Mouse (Mus musculus) heart, embryonic 10.5 days (tissue): ENCODE measurements around the gene Wdr18. TPM values are rescaled to one million over a fixed set of nuclear protein-coding genes. Genes with fewer than 3 reads are reported as not detected.
A peak's percentile ranks its signal among the peaks of the same experiment; 100 is the strongest.

Source experiments
- DNase-seq: peaks from one replicate; pipeline ENCODE4 v3.0.0-alpha.2; 2017; ENCODE audit warnings: low spot score
- H3K27ac ChIP-seq: fragments of 300-500 bp; sonication (generic); 2 replicates; pipeline ENCODE4 v1.5.1; 2016; ENCODE audit warnings: mild to moderate bottlenecking
- H3K27me3 ChIP-seq: fragments of 300-500 bp; sonication (generic); 2 replicates; pipeline ENCODE4 v1.6.1; 2016; ENCODE audit warnings: mild to moderate bottlenecking; ENCODE audit not compliant: poor library complexity, insufficient read depth, severe bottlenecking
- H3K36me3 ChIP-seq: fragments of 300-500 bp; sonication (generic); 2 replicates; pipeline ENCODE4 v1.6.1; 2016; ENCODE audit warnings: mild to moderate bottlenecking, moderate library complexity
- H3K4me1 ChIP-seq: fragments of 300-500 bp; sonication (generic); 2 replicates; pipeline ENCODE4 v1.6.1; 2016; ENCODE audit warnings: mild to moderate bottlenecking
- H3K4me3 ChIP-seq: fragments of 300-500 bp; sonication (generic); 2 replicates; pipeline ENCODE4 v1.5.1; 2016; ENCODE audit warnings: mild to moderate bottlenecking, moderate library complexity
- H3K9me3 ChIP-seq: fragments of 300-500 bp; sonication (generic); 2 replicates; pipeline ENCODE4 v1.6.1; 2016; ENCODE audit warnings: mild to moderate bottlenecking, moderate library complexity
- WGBS: fragments of 180-500 bp; shearing (Covaris S2); methylation state at CpG from one replicate; pipeline ENCODE4 v1.1.7; 2016; 5-methylcytosine and 5-hydroxymethylcytosine counted together
- polyA plus RNA-seq: library from polyadenylated mRNA; unstranded; fragments of >200 nt; fragmentation: Nextera tagmentation; extraction: Ambion mirVana; gene quantifications from 2 replicates; pipeline ENCODE4 v1.2.1, GENCODE M21; 2016

Gene Wdr18
- polyA plus RNA-seq, 1 experiment from 2014 or later = 155 TPM

DNA sequence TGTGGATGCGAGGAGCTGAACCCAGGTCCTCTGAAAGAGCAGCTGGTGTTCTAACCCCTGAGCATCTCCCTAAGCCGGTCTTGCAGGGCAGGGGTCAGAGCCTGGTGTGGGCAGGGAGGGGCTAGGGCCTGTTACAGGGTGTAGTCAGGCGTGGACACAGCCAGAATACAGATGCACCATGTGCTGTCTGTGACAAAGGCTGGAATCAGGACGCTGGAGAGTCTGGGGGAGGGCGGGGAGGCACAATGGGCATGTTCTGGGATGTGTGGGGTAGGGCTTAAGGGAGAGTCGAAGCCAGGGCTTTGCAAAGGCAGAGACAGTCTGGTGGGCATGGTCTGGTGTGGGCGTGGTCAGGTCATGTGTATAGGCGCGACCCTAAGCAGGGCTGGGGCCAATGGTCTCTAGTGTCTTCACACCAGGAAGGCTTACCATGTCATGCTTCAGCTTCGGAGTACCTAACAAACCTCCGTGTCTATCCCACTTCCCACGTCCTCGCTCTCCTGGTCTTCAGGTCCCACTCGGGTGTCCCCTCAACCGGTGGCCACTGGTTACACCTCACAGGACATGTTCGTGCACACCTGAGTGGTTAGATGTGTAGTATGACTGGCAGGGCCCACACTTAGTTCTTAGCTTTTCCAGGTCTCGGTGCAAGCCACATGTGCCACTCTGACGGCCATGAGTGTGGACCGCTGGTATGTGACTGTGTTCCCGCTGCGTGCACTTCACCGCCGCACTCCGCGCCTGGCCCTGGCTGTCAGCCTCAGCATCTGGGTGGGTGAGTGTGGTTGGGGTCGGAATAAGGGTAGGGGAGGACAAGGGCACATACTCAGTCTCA is 39.7 kb upstream of the Wdr18 start:
- no peak overlapping the region for H3K27ac ChIP-seq
- peaks cover 62% of the 10 kb centered on the region for H3K4me1 ChIP-seq
- H3K27me3 ChIP-seq = peaks cover 70% of the 10 kb centered on the region
- DNase-seq = no peak
- H3K36me3 ChIP-seq = no peaks in the 10 kb centered on the region
- H3K4me3 ChIP-seq = peak overlapping the region; percentile 56
- WGBS = 26% methylated on average over 26 of the region's 26 CpGs
- H3K9me3 ChIP-seq = no peaks in the 10 kb centered on the region

- H3K27me3 ChIP-seq = peaks cover 70% of the 10 kb centered on the region
- H3K4me3 ChIP-seq = peak within 1 kb of the TSS; percentile 56
- no peak for DNase-seq
- no peaks in the 10 kb centered on the region for H3K36me3 ChIP-seq
- H3K27ac ChIP-seq = 0 out of 2 replicates have a peak within 1 kb of the TSS, but pooled peaks have one; percentile 22
- peaks cover 62% of the 10 kb centered on the region for H3K4me1 ChIP-seq
- no peaks in the 10 kb centered on the region for H3K9me3 ChIP-seq
- 5% methylated on average over 41 of the region's 41 CpGs for WGBS
These were observed 38.9 kb upstream of the Wdr18 start, which contains the start of gene R3hdm4 for GRCm38 (mm10) chr10:79920958-79921535. TSS of gene R3hdm4 (minus strand) at chr10:79921208.

- peak overlapping the region; percentile 56 for H3K4me3 ChIP-seq
- peaks cover 70% of the 10 kb centered on the region for H3K27me3 ChIP-seq
- no peaks in the 10 kb centered on the region for H3K9me3 ChIP-seq
- H3K36me3 ChIP-seq = no peaks in the 10 kb centered on the region
- H3K4me1 ChIP-seq = peaks cover 62% of the 10 kb centered on the region
- WGBS = under 1% methylated on average over 34 of the region's 34 CpGs
- no peak for DNase-seq
- no peak overlapping the region for H3K27ac ChIP-seq
These were observed 38.4 kb upstream of the Wdr18 start for GRCm38 (mm10) chr10:79921572-79921971.

GRCm38 (mm10) chr10:79924998-79925784 is 34.8 kb upstream of the Wdr18 start:
- Histone ChIP-seq H3K27ac (no peak overlapping the region; the same call in 1 of the 2 replicates), H3K9me3 (no peaks in the 10 kb centered on the region), H3K27me3 (peaks cover 40% of the 10 kb centered on the region), H3K4me1 (peaks cover 52% of the 10 kb centered on the region), H3K4me3 (peak overlapping the region; percentile 99; the same call in 1 of the 2 replicates), H3K36me3 (no peaks in the 10 kb centered on the region)
- DNase-seq = peak; percentile 94
- 12% methylated on average over 29 of the region's 29 CpGs for WGBS

- no peak for DNase-seq
- H3K4me1 ChIP-seq = peaks cover 52% of the 10 kb centered on the region
- WGBS = 8% methylated on average over 15 of the region's 15 CpGs
These were observed 34.0 kb upstream of the Wdr18 start for GRCm38 (mm10) chr10:79925785-79926490.

DNA sequence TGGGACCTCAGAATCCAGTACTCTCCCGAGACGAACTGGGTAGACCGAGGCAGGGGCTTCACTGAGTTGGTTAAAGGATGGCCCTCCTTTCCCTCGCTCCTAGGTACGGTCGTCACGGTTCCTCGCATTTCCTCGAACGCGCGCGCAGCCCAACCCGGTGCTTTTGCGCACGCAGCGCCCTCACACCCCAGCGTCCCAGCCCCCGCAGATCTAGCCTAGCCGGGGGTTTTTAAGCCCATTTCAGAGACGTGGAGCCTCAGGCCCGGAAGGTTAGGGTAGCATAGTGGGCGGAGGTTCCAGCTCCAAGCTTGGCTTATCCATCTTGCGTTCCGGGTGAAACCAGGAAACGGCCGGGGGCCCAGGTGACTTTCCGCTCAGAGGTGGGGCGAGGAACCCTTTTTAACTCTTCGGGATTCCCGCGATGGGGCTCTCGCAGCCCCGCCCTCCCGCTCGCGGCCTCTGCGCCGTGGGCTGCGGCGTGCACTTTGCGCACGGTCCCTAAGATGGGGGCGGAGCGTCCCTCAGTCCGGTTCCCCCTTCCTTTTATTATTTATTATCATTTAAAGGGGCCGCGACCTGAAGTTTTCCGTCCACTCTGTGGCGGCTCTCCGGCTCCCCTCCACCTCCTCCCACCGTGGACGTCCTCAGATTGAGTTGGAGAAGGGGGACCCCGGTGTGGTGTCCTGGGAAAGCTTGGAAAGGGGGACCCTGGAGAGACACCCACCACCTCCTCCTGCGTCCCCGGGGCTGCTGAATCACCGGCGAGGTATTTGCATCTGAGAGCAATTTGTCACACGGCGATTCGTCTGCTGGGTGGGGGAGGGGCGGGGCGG is 33.2 kb upstream of the Wdr18 start, which contains the start of gene Arid3a:
Gene Arid3a, plus strand, starts transcription at position 553 of the 833 bp plus-strand sequence.
- H3K4me1 ChIP-seq = peaks cover 52% of the 10 kb centered on the region
- peak within 1 kb of the TSS; percentile 99 for H3K27ac ChIP-seq
- H3K27me3 ChIP-seq = peaks cover 25% of the 10 kb centered on the region
- H3K9me3 ChIP-seq = no peaks in the 10 kb centered on the region
- under 1% methylated on average over 63 of the region's 63 CpGs for WGBS
- peak within 1 kb of the TSS; percentile 99 for H3K4me3 ChIP-seq
- peaks cover 15% of the 10 kb centered on the region for H3K36me3 ChIP-seq
- peak; percentile 95 for DNase-seq

More at GRCm38 (mm10) chr10:79925785-79926490, 34.0 kb upstream of the Wdr18 start:
- peaks cover 33% of the 10 kb centered on the region for H3K27me3 ChIP-seq
- H3K9me3 ChIP-seq = no peaks in the 10 kb centered on the region
- H3K27ac ChIP-seq = peak overlapping the region; percentile 99
- H3K4me3 ChIP-seq = peak overlapping the region; percentile 99
- peaks cover 7% of the 10 kb centered on the region for H3K36me3 ChIP-seq

- no peaks in the 10 kb centered on the region for H3K9me3 ChIP-seq
- 0% methylated on average over 54 of the region's 54 CpGs for WGBS
- H3K4me1 ChIP-seq = peaks cover 58% of the 10 kb centered on the region
- peaks cover 23% of the 10 kb centered on the region for H3K36me3 ChIP-seq
- peak overlapping the region; percentile 99 for H3K27ac ChIP-seq
- peak overlapping the region; percentile 99 for H3K4me3 ChIP-seq
- peaks cover 18% of the 10 kb centered on the region for H3K27me3 ChIP-seq
- DNase-seq = peak; percentile 86
These were observed 32.5 kb upstream of the Wdr18 start for GRCm38 (mm10) chr10:79927324-79928029.

DNA sequence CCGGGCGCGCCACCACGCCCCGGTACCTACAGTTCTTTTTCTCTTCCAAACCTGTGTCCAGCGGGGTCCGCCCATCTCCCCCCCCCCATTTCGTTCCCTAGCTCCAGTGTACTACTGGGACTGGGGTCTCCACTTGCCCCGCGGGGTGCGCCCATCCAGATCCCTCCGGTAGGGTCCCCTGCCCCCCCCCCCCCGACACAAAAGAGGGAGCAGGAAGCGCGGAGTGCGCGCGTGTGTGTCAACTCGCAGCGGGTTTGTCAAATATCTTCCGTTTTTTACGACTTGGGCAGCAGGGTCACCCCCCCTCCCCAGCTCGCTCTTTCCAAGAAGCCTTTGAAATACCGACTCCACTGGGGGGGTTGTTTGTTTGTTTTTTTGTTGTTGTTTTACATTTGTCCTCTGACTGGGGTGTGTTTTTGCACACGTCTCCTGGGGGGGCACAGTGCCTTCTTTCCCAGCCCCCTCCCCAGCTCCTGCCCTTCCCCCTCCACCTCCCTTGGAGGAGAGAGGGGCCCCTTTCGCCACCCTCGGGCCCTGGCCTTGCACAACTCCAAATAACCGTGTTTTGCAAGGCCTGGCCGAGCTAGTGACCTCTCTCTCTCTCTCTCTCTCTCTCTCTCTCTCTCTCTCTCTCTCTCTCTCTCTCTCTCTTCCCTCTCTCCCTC is 31.8 kb upstream of the Wdr18 start:
- Histone ChIP-seq H3K4me3 (peak overlapping the region; percentile 99), H3K27me3 (peaks cover 11% of the 10 kb centered on the region), H3K9me3 (no peaks in the 10 kb centered on the region), H3K4me1 (peaks cover 65% of the 10 kb centered on the region), H3K27ac (peak overlapping the region; percentile 99), H3K36me3 (peaks cover 30% of the 10 kb centered on the region)
- no peak for DNase-seq
- WGBS = under 1% methylated on average over 29 of the region's 29 CpGs

DNA sequence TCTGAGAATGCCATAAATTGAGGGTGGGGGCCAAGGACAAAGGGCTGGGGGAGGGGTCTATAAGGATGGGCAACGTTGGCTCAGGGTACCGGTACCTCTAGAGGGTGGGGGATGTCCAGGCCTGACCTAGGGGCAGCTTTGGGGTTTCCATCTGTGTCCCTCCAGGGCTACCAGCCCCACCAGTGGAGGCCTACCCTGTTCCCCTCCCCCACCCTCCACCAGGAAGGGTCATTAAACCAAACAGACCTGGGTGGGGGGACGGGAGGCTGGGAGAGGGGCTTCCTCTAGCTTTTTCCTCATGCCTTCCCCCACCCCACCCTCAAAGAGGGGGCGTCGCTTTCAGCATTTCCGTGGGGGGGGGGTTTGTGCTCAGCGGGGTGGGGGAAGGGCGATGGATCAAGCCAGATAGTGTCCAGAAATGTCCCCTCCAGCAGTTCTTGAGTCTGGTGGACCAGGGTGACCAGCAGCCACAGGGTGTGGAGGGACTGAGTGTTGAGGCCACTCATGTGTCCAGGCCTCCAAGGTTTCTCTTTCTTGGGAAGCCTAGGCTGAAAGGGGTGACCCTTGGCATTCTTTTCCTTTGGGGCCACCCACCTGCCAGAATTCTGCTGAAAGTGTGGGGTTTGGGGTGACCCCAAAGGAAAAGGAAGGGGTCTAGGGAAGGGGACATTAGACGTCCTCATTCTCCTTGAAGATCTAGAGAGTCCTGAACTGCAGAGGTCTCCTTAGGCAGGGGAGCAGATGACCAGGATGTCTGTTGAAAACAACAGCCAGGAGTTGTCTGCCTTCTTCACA is 30.8 kb upstream of the Wdr18 start:
- no peaks in the 10 kb centered on the region for H3K9me3 ChIP-seq
- H3K4me1 ChIP-seq = peaks cover 74% of the 10 kb centered on the region
- H3K27me3 ChIP-seq = peaks cover 1% of the 10 kb centered on the region
- peak overlapping the region; percentile 99 for H3K4me3 ChIP-seq
- H3K36me3 ChIP-seq = peaks cover 39% of the 10 kb centered on the region
- WGBS = 14% methylated on average over 9 of the region's 9 CpGs
- DNase-seq = no peak
- H3K27ac ChIP-seq = peak overlapping the region; percentile 99
